Mouse (Mus musculus) hindbrain, embryonic 16.5 days (tissue): ENCODE results near the gene Gm21915. TPM values are rescaled to one million over a fixed set of nuclear protein-coding genes. Genes with fewer than 3 reads are reported as not detected.
A peak's percentile ranks its signal among the peaks of the same experiment; 100 is the strongest.

Experiments used
- ATAC-seq: fragments of 200-750 bp; cut with Nextera tagmentation; 2 replicates; pipeline ENCODE4 v1.8.0; 2017; ENCODE audit warnings: moderate TSS enrichment, moderate library complexity
- H3K27ac ChIP-seq: fragments of 300-500 bp; sonication (generic); 2 replicates; pipeline ENCODE4 v1.5.1; 2014; ENCODE audit warnings: low read depth, mild to moderate bottlenecking, control low read depth, low read length, moderate library complexity
- H3K27me3 ChIP-seq: fragments of 300-500 bp; sonication (generic); replicated peaks from 2 replicates; pipeline ENCODE4 v1.6.1; 2014; ENCODE audit warnings: low read length; ENCODE audit not compliant: control insufficient read depth, insufficient read depth
- H3K36me3 ChIP-seq: fragments of 300-500 bp; sonication (generic); 2 replicates; pipeline ENCODE4 v1.6.1; 2014; ENCODE audit warnings: mild to moderate bottlenecking, low read length, moderate library complexity, mixed read lengths; ENCODE audit not compliant: control insufficient read depth, insufficient read depth
- H3K4me1 ChIP-seq: fragments of 300-500 bp; sonication (generic); 2 replicates; pipeline ENCODE4 v1.6.1; 2014; ENCODE audit warnings: low read depth, low read length; ENCODE audit not compliant: control insufficient read depth, insufficient read depth
- H3K4me2 ChIP-seq: fragments of 300-500 bp; sonication (generic); 2 replicates; pipeline ENCODE4 v1.6.1; 2014; ENCODE audit warnings: mild to moderate bottlenecking, low read length, control low read depth, moderate library complexity
- H3K4me3 ChIP-seq: fragments of 300-500 bp; sonication (generic); 2 replicates; pipeline ENCODE4 v1.5.1; 2014; ENCODE audit warnings: mild to moderate bottlenecking, low read length, control low read depth, moderate library complexity
- H3K9ac ChIP-seq: fragments of 300-500 bp; sonication (generic); 2 replicates; pipeline ENCODE4 v1.6.1; 2014; ENCODE audit warnings: low read depth, mild to moderate bottlenecking, control low read depth, low read length, moderate library complexity
- H3K9me3 ChIP-seq: fragments of 300-500 bp; sonication (generic); 2 replicates; pipeline ENCODE4 v1.6.1; 2014; ENCODE audit warnings: mild to moderate bottlenecking, low read length, moderate library complexity; ENCODE audit not compliant: control insufficient read depth
- WGBS: fragments of 180-500 bp; shearing (Covaris S2); extraction: QIAGEN DNeasy Blood & Tissue Kit; methylation state at CpG from one replicate; pipeline ENCODE4 v1.1.7; 2014; 5-methylcytosine and 5-hydroxymethylcytosine counted together
- polyA plus RNA-seq: library from polyadenylated mRNA; unstranded; fragments of >200 nt; fragmentation: Nextera tagmentation; extraction: Ambion mirVana; gene quantifications from 2 replicates; pipeline ENCODE4 v1.2.1, GENCODE M21; 2015

Gene Gm21915
- polyA plus RNA-seq, 1 experiment from 2014 or later = not detected

GRCm38 (mm10) chr9:40631505-40631904, 38.9 kb upstream of the Gm21915 start:
- Histone ChIP-seq H3K4me3 (no peak overlapping the region), H3K9me3 (no peaks in the 10 kb centered on the region), H3K36me3 (no peaks in the 10 kb centered on the region), H3K4me1 (peaks cover under 1% of the 10 kb centered on the region), H3K9ac (no peak overlapping the region), H3K27me3 (no peaks in the 10 kb centered on the region), H3K4me2 (no peak overlapping the region), H3K27ac (no peak overlapping the region)
- ATAC-seq = no peak
- 92% methylated on average over 10 of the region's 10 CpGs for WGBS

GRCm38 (mm10) chr9:40636054-40636453, 34.4 kb upstream of the Gm21915 start:
- ATAC-seq = no peak
- Histone ChIP-seq H3K36me3 (no peaks in the 10 kb centered on the region), H3K9me3 (no peaks in the 10 kb centered on the region), H3K9ac (no peak overlapping the region), H3K4me2 (no peak overlapping the region), H3K27me3 (no peaks in the 10 kb centered on the region), H3K4me1 (peaks cover 9% of the 10 kb centered on the region), H3K27ac (no peak overlapping the region), H3K4me3 (no peak overlapping the region)
- 17% methylated on average over 2 of the region's 2 CpGs for WGBS

GRCm38 (mm10) chr9:40637705-40638393, 32.6 kb upstream of the Gm21915 start:
- Histone ChIP-seq H3K36me3 (no peaks in the 10 kb centered on the region), H3K4me3 (peak overlapping the region; percentile 33), H3K27me3 (no peaks in the 10 kb centered on the region), H3K4me2 (peak overlapping the region; percentile 69), H3K9ac (peak overlapping the region; percentile 60; the same call in 1 of the 2 replicates), H3K4me1 (peaks cover 14% of the 10 kb centered on the region), H3K9me3 (no peaks in the 10 kb centered on the region), H3K27ac (peak overlapping the region; percentile 78)
- peak; percentile 12; the same call in 1 of the 2 replicates for ATAC-seq
- WGBS = 26% methylated on average over 8 of the region's 8 CpGs

- H3K36me3 ChIP-seq = no peaks in the 10 kb centered on the region
- no peaks in the 10 kb centered on the region for H3K27me3 ChIP-seq
- H3K4me2 ChIP-seq = peak overlapping the region; percentile 69
- H3K9me3 ChIP-seq = no peaks in the 10 kb centered on the region
- peak overlapping the region; percentile 33 for H3K4me3 ChIP-seq
- H3K4me1 ChIP-seq = peaks cover 14% of the 10 kb centered on the region
- peak overlapping the region; percentile 78 for H3K27ac ChIP-seq
- H3K9ac ChIP-seq = peak overlapping the region; percentile 60; the same call in 1 of the 2 replicates
- peak; percentile 84 for ATAC-seq
- 2% methylated on average over 14 of the region's 14 CpGs for WGBS
These were observed 31.9 kb upstream of the Gm21915 start for GRCm38 (mm10) chr9:40638394-40639049.

- H3K27ac ChIP-seq = no peak overlapping the region
- H3K9ac ChIP-seq = no peak overlapping the region
- H3K4me2 ChIP-seq = no peak overlapping the region
- no peak overlapping the region for H3K4me3 ChIP-seq
- peaks cover 14% of the 10 kb centered on the region for H3K4me1 ChIP-seq
- no peak for ATAC-seq
- H3K27me3 ChIP-seq = no peaks in the 10 kb centered on the region
- WGBS = 68% methylated on average over 10 of the region's 10 CpGs
- H3K36me3 ChIP-seq = no peaks in the 10 kb centered on the region
- H3K9me3 ChIP-seq = no peaks in the 10 kb centered on the region
These were observed 30.8 kb upstream of the Gm21915 start for GRCm38 (mm10) chr9:40639536-40640187.

GRCm38 (mm10) chr9:40641318-40641717, 29.1 kb upstream of the Gm21915 start:
- Histone ChIP-seq H3K4me3 (no peak overlapping the region), H3K27ac (no peak overlapping the region), H3K36me3 (no peaks in the 10 kb centered on the region), H3K4me2 (no peak overlapping the region), H3K4me1 (peaks cover 14% of the 10 kb centered on the region), H3K9ac (no peak overlapping the region), H3K9me3 (no peaks in the 10 kb centered on the region), H3K27me3 (no peaks in the 10 kb centered on the region)
- 71% methylated on average over 2 of the region's 2 CpGs for WGBS
- no peak for ATAC-seq

GRCm38 (mm10) chr9:40642470-40643220, 27.8 kb upstream of the Gm21915 start:
- H3K4me2 ChIP-seq = no peak overlapping the region
- ATAC-seq = no peak

GRCm38 (mm10) chr9:40649444-40649843, 21.0 kb upstream of the Gm21915 start:
- H3K9ac ChIP-seq = no peak overlapping the region
- no peaks in the 10 kb centered on the region for H3K27me3 ChIP-seq
- no peaks in the 10 kb centered on the region for H3K4me1 ChIP-seq
- no peaks in the 10 kb centered on the region for H3K9me3 ChIP-seq
- ATAC-seq = no peak
- WGBS = 92% methylated on average over 3 of the region's 3 CpGs
- no peak overlapping the region for H3K27ac ChIP-seq
- H3K4me3 ChIP-seq = no peak overlapping the region
- H3K4me2 ChIP-seq = no peak overlapping the region
- H3K36me3 ChIP-seq = no peaks in the 10 kb centered on the region

More at GRCm38 (mm10) chr9:40642470-40643220, 27.8 kb upstream of the Gm21915 start:
- Histone ChIP-seq H3K36me3 (no peaks in the 10 kb centered on the region), H3K9ac (no peak overlapping the region), H3K9me3 (no peaks in the 10 kb centered on the region), H3K4me3 (no peak overlapping the region), H3K27me3 (no peaks in the 10 kb centered on the region), H3K4me1 (peaks cover 12% of the 10 kb centered on the region), H3K27ac (peak overlapping the region; percentile 4; the same call in 1 of the 2 replicates)
- WGBS = 12% methylated on average over 16 of the region's 16 CpGs
